Mouse (Mus musculus) spleen, postnatal 4 days (tissue): ENCODE measurements around the gene Iah1.

ENCODE experiments used
- DNase-seq, 2 experiments: peaks; one replicate each; pipeline ENCODE4 v3.0.0; 2022; ENCODE audit warnings: low spot score in 2 of 2

The Iah1 gene

DNA sequence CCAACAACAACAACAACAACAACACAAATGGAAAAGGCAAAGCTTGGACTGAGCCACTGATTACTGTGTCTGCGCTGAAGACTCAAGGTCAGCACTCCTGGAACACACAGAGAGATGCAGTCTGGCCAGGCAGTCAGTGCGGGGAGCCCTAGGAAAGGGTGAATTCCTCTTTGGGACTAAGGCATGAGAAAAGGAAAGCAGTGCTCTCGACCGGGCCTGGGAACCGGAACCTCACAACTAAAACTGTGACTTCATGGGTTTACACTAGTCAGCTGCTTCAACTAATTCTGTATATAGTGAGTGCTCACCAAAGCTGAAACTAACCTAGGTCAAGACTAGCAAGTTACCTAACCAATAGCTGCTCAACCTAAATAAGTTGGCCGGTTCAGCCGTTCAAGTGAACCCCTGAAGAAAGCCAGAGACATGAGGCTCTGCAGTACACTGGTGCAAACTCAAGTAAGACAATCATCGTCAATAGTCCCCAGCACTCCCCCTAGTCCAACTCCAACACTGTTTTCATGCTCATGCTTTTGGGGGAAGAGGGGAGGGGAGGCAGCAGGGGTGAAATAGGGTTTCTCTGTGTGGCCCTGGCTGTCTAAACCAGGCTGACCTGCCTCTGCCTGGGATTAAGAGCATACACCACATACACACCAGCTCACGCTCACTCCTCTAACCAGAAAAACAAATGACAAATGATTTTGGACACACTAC is 52.3 kb downstream of the Iah1 start:
- no peak for DNase-seq

DNA sequence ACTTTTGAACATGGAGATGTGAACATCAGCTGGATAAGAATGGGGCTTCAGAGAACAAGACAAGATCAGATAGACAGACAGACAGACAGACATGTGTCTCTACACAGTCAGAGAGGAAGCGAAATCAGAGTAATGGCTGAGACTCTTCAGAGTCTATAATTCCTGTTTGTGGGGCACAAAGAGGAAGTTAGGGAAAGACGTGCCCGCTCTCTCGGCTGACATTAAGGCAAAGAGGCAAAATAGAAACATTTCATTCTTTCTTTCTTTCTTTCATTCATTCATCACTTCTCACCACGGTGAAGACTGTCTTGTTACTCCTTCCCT is 52.9 kb downstream of the Iah1 start:
- no peak for DNase-seq

DNA sequence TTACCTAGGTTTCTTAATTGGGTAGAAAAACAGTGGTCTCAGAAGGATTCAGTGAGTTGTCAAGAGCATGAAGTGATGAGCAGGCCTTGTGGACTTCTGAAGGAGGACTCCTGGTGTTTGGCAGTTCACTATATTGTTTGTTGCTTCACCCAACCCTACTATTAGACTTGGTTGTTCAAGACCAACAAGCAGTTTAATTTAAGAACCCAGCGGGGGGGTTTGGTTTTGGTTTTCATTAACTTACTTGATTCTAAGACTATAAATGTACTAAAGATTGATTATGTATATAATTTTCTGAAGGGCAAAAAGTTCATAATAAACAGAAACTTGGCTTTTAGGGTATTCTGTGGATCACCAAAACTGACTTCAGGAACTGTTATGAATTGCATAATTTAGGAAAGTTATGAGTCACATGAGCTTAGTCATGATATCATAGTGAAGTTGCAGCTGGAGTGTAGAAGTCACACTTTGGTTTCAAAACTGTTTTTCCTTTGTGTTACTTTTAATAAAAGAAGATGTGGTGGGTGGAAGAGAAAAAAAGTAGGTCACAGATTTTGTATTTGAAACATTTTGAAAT is 53.9 kb downstream of the Iah1 start:
- no peak for DNase-seq

DNA sequence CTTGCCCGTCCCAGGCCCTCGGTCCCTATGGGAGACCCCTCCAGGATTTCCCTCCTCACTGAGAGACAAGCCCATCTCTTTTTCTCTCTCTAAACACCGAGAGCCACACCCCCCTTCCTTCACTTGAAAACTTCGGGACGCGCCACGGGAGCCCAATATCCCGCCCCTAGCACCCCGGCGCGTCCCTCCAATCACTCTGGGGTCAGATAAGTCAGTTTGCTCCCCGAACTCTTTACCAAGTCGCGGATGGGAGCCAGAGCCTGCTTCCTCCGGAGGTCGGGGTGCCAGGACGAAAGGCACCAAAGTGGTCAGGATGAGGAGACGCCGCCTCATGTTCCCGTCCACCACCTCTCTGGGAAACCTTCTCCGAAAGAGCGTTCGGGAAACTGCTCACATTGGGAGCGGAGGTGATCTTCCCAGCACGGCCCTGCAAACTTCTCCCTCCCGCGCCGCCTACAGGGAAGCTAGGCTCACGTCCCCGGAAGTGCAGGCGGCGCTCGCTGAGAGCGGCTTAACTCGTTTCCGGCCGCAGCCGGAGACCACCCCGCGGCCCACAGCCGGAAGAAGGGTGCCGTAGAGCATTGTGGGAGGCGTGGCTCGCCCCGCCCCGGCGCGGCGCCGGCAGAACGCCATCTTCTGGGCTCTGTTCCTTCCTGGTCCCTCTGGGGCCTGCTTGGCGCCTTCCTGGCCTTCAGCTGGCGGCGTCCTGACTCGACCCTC is 57.1 kb downstream of the Iah1 start, which contains the start of gene Adam17:
Gene Adam17 (minus strand): TSS at position 533 of the 720 bp plus-strand sequence.
- peak; percentile 95 to 96 for DNase-seq
